Mouse (Mus musculus): Measurements from ENCODE around the gene Rnf225. TPM values are rescaled to one million over a fixed set of nuclear protein-coding genes. Genes with fewer than 3 reads are reported as not detected.
A peak's percentile ranks its signal among the peaks of the same experiment; 100 is the strongest.

The Rnf225 gene
- polyA plus RNA-seq, 1 experiment from 2014 or later, result 0.45 TPM

- Histone ChIP-seq H3K9me3 (ENCODE audit: control insufficient read depth, low read length) (no peaks in the 10 kb centered on the region), H3K4me2 (ENCODE audit: low read length) (no peak overlapping the region), H3K36me3 (ENCODE audit: control insufficient read depth, insufficient read depth, low read length) (no peaks in the 10 kb centered on the region), H3K4me1 (ENCODE audit: control insufficient read depth in 2 of 2, insufficient read depth in 2 of 2, low read length in 2 of 2) (peaks cover 6% of the 10 kb centered on the region in 2 experiments), H3K4me3 (ENCODE audit: control insufficient read depth in 1 of 2, insufficient read depth in 1 of 2, low read depth in 1 of 2, low read length in 2 of 2) (no peak overlapping the region), H3K9ac (ENCODE audit: low read length) (no peak overlapping the region), H3K27ac (replicated peaks in 1 of 2; ENCODE audit: control insufficient read depth in 1 of 2, insufficient read depth in 1 of 2, low read depth in 2 of 2, low read length in 2 of 2) (no peak overlapping the region), H3K27me3 (ENCODE audit: control insufficient read depth, insufficient read depth, low read length) (no peaks in the 10 kb centered on the region)
- WGBS, result 48% methylated on average over 3 of the region's 3 CpGs
- no peak for ATAC-seq (ENCODE audit: insufficient number of reproducible peaks, insufficient read depth, low FRiP score, low read depth)
Measured at GRCm38 (mm10) chr7:12954896-12955295, 27.7 kb downstream of the Rnf225 start.

- Histone ChIP-seq H3K4me2 (ENCODE audit: low read length) (no peak overlapping the region), H3K4me1 (ENCODE audit: control insufficient read depth in 2 of 2, insufficient read depth in 2 of 2, low read length in 2 of 2) (no peaks in the 10 kb centered on the region), H3K36me3 (ENCODE audit: control insufficient read depth, insufficient read depth, low read length) (no peaks in the 10 kb centered on the region), H3K9ac (ENCODE audit: low read length) (no peak overlapping the region), H3K27me3 (ENCODE audit: control insufficient read depth, insufficient read depth, low read length) (no peaks in the 10 kb centered on the region), H3K4me3 (ENCODE audit: control insufficient read depth in 1 of 2, insufficient read depth in 1 of 2, low read depth in 1 of 2, low read length in 2 of 2) (no peak overlapping the region), H3K27ac (replicated peaks in 1 of 2; ENCODE audit: control insufficient read depth in 1 of 2, insufficient read depth in 1 of 2, low read depth in 2 of 2, low read length in 2 of 2) (no peak overlapping the region), H3K9me3 (ENCODE audit: control insufficient read depth, low read length) (no peaks in the 10 kb centered on the region)
- no peak for ATAC-seq (ENCODE audit: insufficient number of reproducible peaks, insufficient read depth, low FRiP score, low read depth)
- 70% methylated on average over 5 of the region's 5 CpGs for WGBS
Measured at GRCm38 (mm10) chr7:12957511-12957910, 30.3 kb downstream of the Rnf225 start.

- 81% methylated on average over 4 of the region's 4 CpGs for WGBS
- H3K4me1 ChIP-seq (ENCODE audit: control insufficient read depth in 2 of 2, insufficient read depth in 2 of 2, low read length in 2 of 2), result no peaks in the 10 kb centered on the region
Measured at GRCm38 (mm10) chr7:12958948-12959347, 31.7 kb downstream of the Rnf225 start.

GRCm38 (mm10) chr7:12959718-12960117 is 32.5 kb downstream of the Rnf225 start:
- Histone ChIP-seq H3K27ac (replicated peaks in 1 of 2; ENCODE audit: control insufficient read depth in 1 of 2, insufficient read depth in 1 of 2, low read depth in 2 of 2, low read length in 2 of 2) (no peak overlapping the region), H3K4me3 (ENCODE audit: control insufficient read depth in 1 of 2, insufficient read depth in 1 of 2, low read depth in 1 of 2, low read length in 2 of 2) (no peak overlapping the region), H3K9me3 (ENCODE audit: control insufficient read depth, low read length) (no peaks in the 10 kb centered on the region), H3K4me2 (ENCODE audit: low read length) (no peak overlapping the region), H3K4me1 (ENCODE audit: control insufficient read depth in 2 of 2, insufficient read depth in 2 of 2, low read length in 2 of 2) (no peaks in the 10 kb centered on the region), H3K27me3 (ENCODE audit: control insufficient read depth, insufficient read depth, low read length) (no peaks in the 10 kb centered on the region), H3K9ac (ENCODE audit: low read length) (no peak overlapping the region), H3K36me3 (ENCODE audit: control insufficient read depth, insufficient read depth, low read length) (no peaks in the 10 kb centered on the region)
- no peak for ATAC-seq (ENCODE audit: insufficient number of reproducible peaks, insufficient read depth, low FRiP score, low read depth)
- 25% methylated on average over 4 of the region's 4 CpGs for WGBS

More at GRCm38 (mm10) chr7:12958948-12959347, 31.7 kb downstream of the Rnf225 start:
- Histone ChIP-seq H3K27me3 (ENCODE audit: control insufficient read depth, insufficient read depth, low read length) (no peaks in the 10 kb centered on the region), H3K27ac (replicated peaks in 1 of 2; ENCODE audit: control insufficient read depth in 1 of 2, insufficient read depth in 1 of 2, low read depth in 2 of 2, low read length in 2 of 2) (no peak overlapping the region), H3K9me3 (ENCODE audit: control insufficient read depth, low read length) (no peaks in the 10 kb centered on the region), H3K4me2 (ENCODE audit: low read length) (no peak overlapping the region), H3K36me3 (ENCODE audit: control insufficient read depth, insufficient read depth, low read length) (no peaks in the 10 kb centered on the region), H3K9ac (ENCODE audit: low read length) (no peak overlapping the region), H3K4me3 (ENCODE audit: control insufficient read depth in 1 of 2, insufficient read depth in 1 of 2, low read depth in 1 of 2, low read length in 2 of 2) (no peak overlapping the region)
- ATAC-seq (ENCODE audit: insufficient number of reproducible peaks, insufficient read depth, low FRiP score, low read depth), result no peak

- ATAC-seq (ENCODE audit: insufficient number of reproducible peaks, insufficient read depth, low FRiP score, low read depth), result peak; percentile 27; the same call in 1 of the 2 replicates
- H3K27me3 ChIP-seq (ENCODE audit: control insufficient read depth, insufficient read depth, low read length), result no peaks in the 10 kb centered on the region
- H3K4me3 ChIP-seq (ENCODE audit: control insufficient read depth in 1 of 2, insufficient read depth in 1 of 2, low read depth in 1 of 2, low read length in 2 of 2), result peak overlapping the region; percentile 55 to 74
- 3% methylated on average over 29 of the region's 29 CpGs for WGBS
- H3K9ac ChIP-seq (ENCODE audit: low read length), result peak overlapping the region; percentile 77
- peak overlapping the region; percentile 72 for H3K4me2 ChIP-seq (ENCODE audit: low read length)
- no peaks in the 10 kb centered on the region for H3K9me3 ChIP-seq (ENCODE audit: control insufficient read depth, low read length)
- H3K4me1 ChIP-seq (ENCODE audit: control insufficient read depth in 2 of 2, insufficient read depth in 2 of 2, low read length in 2 of 2), result peaks cover 5 to 6% of the 10 kb centered on the region in 2 experiments
- no peaks in the 10 kb centered on the region for H3K36me3 ChIP-seq (ENCODE audit: control insufficient read depth, insufficient read depth, low read length)
- H3K27ac ChIP-seq (replicated peaks in 1 of 2; ENCODE audit: control insufficient read depth in 1 of 2, insufficient read depth in 1 of 2, low read depth in 2 of 2, low read length in 2 of 2), result peak overlapping the region; percentile 73 to 82
Measured at GRCm38 (mm10) chr7:12961511-12962141, 34.4 kb downstream of the Rnf225 start.

GRCm38 (mm10) chr7:12965678-12966091 is 38.5 kb downstream of the Rnf225 start, which contains the start of gene Zfp324:
TSS of gene Zfp324 (plus strand) at chr7:12965838.
- under 1% methylated on average over 23 of the region's 23 CpGs for WGBS
- Histone ChIP-seq H3K36me3 (ENCODE audit: control insufficient read depth, insufficient read depth, low read length) (peaks cover 21% of the 10 kb centered on the region), H3K9me3 (ENCODE audit: control insufficient read depth, low read length) (no peaks in the 10 kb centered on the region), H3K4me1 (ENCODE audit: control insufficient read depth in 2 of 2, insufficient read depth in 2 of 2, low read length in 2 of 2) (peaks cover 5 to 16% of the 10 kb centered on the region in 2 experiments), H3K4me3 (ENCODE audit: control insufficient read depth in 1 of 2, insufficient read depth in 1 of 2, low read depth in 1 of 2, low read length in 2 of 2) (peak within 1 kb of the TSS; percentile 92 to 95), H3K9ac (ENCODE audit: low read length) (peak within 1 kb of the TSS; percentile 97), H3K27ac (replicated peaks in 1 of 2; ENCODE audit: control insufficient read depth in 1 of 2, insufficient read depth in 1 of 2, low read depth in 2 of 2, low read length in 2 of 2) (peak within 1 kb of the TSS; percentile 86 to 87), H3K4me2 (ENCODE audit: low read length) (peak within 1 kb of the TSS; percentile 94), H3K27me3 (ENCODE audit: control insufficient read depth, insufficient read depth, low read length) (no peaks in the 10 kb centered on the region)
- ATAC-seq (ENCODE audit: insufficient number of reproducible peaks, insufficient read depth, low FRiP score, low read depth), result peak; percentile 83

- Histone ChIP-seq H3K9me3 (ENCODE audit: control insufficient read depth, low read length) (no peaks in the 10 kb centered on the region), H3K9ac (ENCODE audit: low read length) (peak overlapping the region; percentile 97), H3K4me3 (ENCODE audit: control insufficient read depth in 1 of 2, insufficient read depth in 1 of 2, low read depth in 1 of 2, low read length in 2 of 2) (peak overlapping the region; percentile 92 to 95), H3K27ac (replicated peaks in 1 of 2; ENCODE audit: control insufficient read depth in 1 of 2, insufficient read depth in 1 of 2, low read depth in 2 of 2, low read length in 2 of 2) (peak overlapping the region; percentile 86 to 87), H3K4me2 (ENCODE audit: low read length) (peak overlapping the region; percentile 94), H3K36me3 (ENCODE audit: control insufficient read depth, insufficient read depth, low read length) (peaks cover 27% of the 10 kb centered on the region), H3K27me3 (ENCODE audit: control insufficient read depth, insufficient read depth, low read length) (no peaks in the 10 kb centered on the region), H3K4me1 (ENCODE audit: control insufficient read depth in 2 of 2, insufficient read depth in 2 of 2, low read length in 2 of 2) (peaks cover 5 to 16% of the 10 kb centered on the region in 2 experiments)
- under 1% methylated on average over 28 of the region's 29 CpGs for WGBS
- peak; percentile 42 for ATAC-seq (ENCODE audit: insufficient number of reproducible peaks, insufficient read depth, low FRiP score, low read depth)
Measured at GRCm38 (mm10) chr7:12966104-12966845, 39.1 kb downstream of the Rnf225 start.
